Mouse (Mus musculus): ENCODE results near the gene Bicd2.
"Not testable (repeated sequence)": the region's sequence is repeated elsewhere in the genome, so short reads cannot be mapped to it uniquely, and the experiment has no call there.

The Bicd2 gene

DNA sequence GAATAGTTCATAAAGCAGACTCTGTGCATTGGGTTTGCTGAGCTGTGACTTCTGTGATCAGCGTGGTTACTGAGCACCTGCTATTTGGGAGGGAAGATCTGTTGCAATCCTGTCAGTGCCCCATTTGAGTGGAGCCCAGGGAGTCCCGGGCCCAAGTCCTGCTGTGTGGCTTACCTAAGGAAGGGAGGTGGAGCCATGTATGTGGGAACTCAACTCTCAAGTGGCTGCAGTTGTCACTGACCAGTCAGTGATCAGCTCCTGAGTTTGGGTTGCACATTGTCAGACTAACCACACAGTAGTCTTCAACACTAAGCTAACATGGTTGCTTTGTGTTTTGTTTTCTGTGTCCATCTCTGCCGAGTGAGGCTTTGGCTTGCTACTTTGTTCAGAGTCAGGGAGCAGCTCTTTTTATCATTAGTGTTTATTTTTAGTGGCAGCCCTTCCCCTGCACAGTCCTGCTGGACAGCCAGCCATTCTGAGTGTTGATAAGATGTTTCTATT is 19.6 kb downstream of the Bicd2 start:
- no peak for DNase-seq (ENCODE audit: low read depth, low spot score)

DNA sequence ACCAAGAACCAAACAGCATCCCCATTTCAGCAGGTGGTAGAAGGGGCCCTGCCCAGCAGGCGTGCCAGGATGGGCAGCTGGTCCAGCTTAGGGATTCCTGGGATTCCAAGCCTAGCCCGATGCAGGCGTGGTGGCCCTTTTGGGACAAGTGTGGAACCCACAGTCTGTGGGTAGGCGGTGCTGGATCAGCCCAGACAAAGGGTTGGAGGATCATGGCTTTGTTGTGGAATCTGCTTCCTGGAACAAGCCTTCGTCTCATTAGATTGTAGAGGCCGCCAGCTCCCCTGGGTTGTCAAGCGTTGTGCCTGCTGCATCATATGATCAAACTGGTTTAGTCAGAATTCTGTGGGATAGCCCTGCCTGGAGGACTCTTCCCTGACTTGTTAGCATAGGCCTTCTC is 21.0 kb downstream of the Bicd2 start:
- no peak for DNase-seq (ENCODE audit: low read depth, low spot score)

DNA sequence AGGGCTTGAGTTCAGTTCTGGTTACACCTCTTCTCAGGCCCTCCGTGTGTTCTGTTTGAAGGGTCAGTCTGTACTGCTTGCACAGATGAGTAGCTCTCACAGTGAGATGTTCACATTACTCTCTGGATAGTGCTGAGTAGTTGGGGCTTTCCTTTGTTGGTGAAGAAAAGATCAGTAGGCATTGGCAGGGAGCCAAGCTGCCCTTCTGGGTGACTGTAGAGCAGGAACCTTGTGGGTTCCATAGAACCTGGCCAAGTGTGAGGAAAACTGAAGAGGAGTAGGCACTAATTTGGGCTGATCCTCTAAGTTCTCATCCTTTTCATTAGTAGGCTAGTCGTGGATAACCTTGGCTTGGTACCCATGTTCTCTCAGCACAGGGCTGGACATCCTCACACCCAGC is 21.4 kb downstream of the Bicd2 start:
- DNase-seq (ENCODE audit: low read depth, low spot score), result no peak

DNA sequence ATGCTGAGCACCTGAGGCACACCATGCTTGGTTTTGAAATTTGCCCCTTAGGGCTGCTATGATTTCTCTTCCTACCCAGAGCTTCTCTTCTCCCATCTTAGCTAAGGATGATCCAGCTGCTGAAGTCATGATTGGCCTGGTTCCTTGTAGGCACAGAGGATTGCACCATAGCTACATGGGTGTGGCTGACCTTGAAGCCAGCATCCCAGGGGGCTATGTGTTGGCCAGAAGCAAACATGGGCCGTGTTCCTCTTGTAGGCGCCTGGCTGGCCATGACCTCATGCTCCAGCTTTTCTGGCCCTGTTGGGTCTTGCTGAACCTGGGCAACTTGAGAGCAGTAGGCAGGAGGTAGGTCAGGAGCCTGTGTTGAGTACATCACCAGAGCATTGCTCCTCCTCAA is 23.3 kb downstream of the Bicd2 start:
- no peak for DNase-seq (ENCODE audit: low read depth, low spot score)

DNA sequence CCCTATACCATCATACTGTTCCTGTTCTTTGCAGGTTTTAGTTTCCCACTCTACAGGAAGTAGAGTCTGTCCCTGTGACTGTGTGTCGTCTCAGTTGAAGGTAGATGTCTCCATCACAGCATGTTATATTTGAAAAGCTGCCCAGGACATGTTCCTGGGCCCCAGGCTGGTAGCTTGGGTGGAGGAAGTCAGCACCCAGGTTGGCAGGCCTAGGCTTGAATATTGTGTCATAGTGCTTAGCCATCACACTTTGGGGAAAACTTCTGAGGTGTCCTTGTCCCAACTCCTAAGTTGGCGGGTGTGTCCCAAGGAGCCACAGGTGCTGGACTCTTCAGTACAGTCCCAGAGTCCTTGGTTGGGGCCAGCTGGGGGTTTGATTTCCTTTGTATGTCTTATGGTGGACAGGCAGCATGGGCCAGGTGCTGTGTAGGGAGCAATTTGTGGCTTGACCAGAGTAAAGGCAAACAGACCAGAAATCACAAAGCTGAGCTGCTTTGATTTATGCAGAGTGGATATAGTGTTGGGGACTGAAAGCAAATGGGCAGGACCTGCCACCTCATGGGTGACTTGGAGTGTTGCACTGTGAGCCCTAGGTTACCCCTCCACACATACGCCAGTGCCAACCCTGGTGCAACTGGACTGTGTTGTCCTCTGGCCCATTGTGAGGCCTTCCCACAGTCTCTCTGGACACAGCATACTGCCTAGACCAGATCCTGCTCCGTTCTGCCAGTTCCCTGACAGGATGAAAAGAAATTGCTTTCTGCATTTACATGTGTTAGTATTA is 26.5 kb downstream of the Bicd2 start:
- DNase-seq (ENCODE audit: low read depth, low spot score), result no peak

DNA sequence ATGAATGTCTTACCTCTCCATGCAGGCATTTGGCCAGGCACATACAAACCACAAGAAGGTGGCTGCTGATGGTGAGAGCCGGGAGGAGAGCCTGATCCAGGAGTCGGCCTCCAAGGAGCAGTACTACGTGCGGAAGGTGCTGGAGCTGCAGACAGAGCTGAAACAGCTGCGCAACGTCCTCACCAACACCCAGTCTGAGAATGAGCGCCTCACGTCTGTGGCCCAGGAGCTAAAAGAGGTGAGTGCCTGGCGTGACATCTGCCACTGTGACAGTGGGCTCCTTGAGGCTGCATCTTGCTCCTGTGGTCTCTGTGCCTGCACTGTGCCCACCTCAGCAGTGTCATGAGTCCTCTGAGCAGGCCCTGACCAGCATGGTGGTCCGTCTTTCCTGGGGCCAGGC is 28.0 kb downstream of the Bicd2 start:
- no peak for DNase-seq (ENCODE audit: low read depth, low spot score)

DNA sequence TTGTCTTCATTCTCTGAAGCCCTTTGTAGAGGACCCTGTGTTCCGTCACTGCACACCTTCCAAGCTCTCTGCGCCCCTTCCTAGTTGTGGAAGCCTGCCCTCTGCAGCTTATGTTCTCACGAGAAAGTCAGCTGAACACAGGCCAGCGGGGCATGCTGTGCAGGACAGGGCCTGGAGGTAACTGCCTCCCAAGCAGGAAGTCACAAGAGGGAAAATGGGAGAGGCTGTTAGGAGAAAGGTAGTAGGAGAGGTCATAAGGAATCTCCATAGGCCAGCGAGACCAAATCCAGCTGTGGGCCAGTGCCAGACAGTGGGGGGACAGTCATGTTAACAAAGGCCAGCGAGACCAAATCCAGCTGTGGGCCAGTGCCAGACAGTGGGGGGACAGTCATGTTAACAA is 28.8 kb downstream of the Bicd2 start:
- not testable (repeated sequence) for DNase-seq (ENCODE audit: low read depth, low spot score)

DNA sequence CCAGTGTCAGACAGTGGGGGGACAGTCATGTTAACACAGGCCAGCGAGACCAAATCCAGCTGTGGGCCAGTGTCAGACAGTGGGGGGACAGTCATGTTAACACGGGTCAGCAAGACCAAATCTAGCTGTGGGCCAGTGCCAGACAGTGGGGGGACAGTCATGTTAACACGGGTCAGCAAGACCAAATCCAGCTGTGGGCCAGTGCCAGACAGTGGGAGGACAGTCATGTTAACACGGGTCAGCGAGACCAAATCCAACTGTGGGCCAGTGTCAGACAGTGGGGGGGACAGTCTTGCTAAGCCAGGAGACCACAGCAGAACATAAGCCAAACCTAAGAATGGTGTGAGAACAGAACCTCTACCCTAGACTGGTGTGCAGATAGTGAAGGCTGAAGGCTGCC is 29.5 kb downstream of the Bicd2 start:
- not testable (repeated sequence) for DNase-seq (ENCODE audit: low read depth, low spot score)

DNA sequence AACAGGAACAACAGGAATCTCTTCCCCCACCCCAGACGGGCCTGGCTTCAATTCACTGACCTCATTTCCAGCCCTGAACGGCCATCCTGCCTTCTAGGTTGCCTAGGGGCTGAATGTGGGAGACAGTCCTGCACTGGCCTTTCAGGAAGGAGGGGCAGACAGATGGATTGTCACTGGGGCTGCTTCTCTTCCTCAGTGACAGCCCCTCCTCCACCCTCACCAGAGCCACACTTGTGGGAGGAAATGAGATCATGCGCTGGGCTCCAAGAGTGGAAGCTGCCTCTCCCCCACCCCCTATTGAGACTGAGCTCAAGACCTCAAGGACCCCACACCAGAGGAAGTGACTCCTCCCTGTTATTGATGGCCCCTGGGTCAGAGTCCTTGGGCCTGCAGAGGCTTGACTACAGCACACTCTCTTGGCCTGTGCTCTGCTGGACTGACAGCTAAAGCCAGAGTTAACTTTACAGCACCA is 30.1 kb downstream of the Bicd2 start:
- peak; percentile 83 for DNase-seq (ENCODE audit: low read depth, low spot score)

DNA sequence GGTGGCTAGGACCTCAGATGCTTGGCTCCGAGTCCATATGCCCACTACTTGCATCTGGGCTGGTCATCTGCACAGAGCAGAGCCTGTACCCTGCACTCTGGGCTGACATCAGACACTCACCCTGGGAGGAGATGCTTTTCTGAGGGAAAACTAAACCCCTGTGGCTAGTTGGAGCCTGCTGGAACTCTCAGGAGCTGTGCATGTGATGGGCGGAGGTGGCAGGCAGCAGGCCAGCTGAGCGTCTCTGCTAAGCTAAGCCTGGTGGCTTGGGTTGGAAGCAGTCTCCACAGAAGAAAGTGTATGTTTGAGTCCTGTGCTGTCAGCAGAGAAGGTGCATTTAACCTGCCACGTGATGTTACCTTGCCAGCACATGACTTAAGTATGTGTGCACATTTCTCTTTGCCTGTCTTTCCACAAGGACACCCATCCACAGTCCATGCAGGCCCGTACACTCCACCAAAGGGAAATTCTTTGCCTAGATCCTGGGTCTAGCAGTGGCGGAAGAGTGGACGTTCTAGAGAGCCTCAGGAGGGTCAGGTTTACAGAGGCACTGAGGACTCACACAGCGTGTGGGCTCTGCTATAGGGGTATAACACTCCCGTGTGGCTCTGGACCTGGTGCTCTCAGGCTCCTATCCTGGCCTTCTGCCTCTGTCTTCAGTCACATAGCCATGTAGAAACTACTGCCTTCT is 31.1 kb downstream of the Bicd2 start:
- DNase-seq (ENCODE audit: low read depth, low spot score), result peak; percentile 87

DNA sequence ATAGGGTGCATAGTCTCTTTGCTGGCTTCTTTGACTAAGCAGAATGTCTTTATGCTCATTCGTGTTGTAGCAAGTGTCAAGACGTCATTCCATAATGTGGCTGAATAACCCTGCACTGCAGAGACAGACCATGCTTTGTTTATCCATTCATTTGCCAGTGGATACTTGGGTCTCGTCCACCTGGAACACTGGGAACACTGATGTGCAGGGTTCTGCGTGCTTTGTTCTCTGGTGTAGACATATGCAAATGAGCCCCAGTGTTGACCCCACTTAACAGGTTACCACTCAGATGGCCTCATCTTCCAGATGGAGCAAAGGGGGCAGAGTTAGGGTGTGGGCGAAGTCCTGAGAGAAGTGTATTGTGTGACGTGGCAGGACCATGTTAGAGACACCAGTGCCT is 32.9 kb downstream of the Bicd2 start:
- peak; percentile 33 for DNase-seq (ENCODE audit: low read depth, low spot score)

DNA sequence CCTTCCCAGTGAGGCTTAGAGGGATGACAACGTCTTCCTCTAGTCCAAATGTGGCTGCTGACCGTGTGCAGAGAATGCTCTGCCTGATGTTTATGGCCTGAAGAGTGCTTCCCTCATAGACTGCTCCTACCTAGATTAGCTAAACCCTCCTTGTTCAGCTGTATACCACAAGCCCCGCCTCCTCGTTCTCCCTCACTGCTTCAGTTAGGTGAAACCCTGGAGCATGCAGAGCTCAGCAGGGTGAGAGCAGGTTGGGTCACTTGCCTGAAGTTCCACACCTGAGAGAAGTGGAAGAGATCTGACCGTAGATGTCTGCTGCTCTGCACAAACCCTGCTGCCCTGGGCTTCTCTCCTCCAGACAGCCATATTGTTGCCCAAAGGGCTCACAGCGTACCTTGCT is 33.3 kb downstream of the Bicd2 start:
- DNase-seq (ENCODE audit: low read depth, low spot score), result no peak

DNA sequence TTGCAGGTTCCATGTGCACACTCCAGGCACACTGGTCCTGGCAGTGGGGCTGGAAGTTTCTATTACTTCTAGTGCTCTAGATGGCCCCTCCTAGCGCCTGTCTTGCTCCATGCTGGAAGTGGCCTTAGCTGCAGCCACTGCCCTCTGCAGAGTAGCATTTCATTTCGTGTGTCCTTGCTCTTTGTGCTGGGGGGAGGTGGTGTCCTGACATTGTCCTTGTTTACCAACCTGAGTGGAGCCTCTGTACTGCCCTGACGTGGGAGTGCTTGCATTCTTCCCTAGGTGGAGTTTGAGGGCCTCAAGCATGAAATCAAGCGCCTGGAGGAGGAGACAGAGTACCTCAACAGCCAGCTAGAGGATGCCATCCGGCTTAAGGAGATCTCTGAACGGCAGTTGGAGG is 36.2 kb downstream of the Bicd2 start:
- no peak for DNase-seq (ENCODE audit: low read depth, low spot score)

DNA sequence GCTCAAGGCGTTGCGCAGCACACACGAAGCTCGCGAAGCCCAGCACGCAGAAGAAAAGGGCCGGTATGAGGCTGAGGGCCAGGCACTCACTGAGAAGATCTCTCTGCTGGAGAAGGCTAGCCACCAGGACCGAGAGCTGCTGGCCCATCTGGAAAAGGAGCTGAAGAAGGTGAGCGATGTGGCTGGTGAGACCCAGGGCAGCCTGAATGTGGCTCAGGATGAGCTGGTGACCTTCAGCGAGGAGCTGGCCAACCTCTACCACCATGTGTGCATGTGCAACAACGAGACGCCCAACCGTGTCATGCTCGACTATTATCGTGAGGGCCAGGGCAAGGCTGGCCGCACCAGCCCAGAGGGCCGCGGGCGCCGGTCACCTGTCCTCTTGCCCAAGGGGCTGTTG is 37.9 kb downstream of the Bicd2 start:
- no peak for DNase-seq (ENCODE audit: low read depth, low spot score)

DNA sequence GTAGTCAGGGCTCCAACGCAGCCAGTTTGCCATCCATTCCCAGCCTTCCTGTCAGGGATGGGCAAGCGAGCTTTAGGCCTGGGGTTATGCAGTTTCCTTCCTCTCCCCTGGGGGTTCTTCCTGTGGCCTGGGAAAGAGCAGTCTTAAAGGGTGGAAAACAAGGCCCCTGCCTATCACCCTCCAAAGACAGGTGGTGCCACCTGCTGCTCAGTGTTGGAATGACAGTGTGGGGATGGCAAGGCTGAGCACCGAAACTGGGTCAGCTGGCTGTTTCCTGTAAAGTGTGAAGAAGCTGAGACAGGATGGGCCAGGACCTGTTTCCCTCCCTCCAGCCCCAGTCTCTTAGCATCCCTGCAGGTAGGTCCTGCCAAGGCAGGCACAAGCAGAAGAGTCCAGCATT is 39.8 kb downstream of the Bicd2 start:
- DNase-seq (ENCODE audit: low read depth, low spot score), result peak; percentile 90

DNA sequence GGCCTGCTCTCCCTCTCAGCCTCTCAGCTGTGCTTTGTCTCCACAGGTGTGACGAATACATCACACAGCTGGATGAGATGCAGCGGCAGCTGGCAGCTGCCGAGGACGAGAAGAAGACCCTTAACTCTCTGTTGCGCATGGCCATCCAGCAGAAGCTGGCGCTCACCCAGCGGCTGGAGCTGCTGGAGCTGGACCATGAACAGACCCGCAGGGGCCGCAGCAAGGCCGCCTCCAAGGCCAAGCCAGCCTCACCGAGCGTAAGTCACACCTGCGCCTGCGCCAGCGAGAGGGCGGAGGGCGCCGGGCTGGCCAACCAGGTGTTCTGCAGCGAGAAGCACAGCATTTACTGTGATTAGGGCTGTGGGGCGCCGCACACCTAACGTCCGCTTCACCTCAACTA is 41.6 kb downstream of the Bicd2 start:
- no peak for DNase-seq (ENCODE audit: low read depth, low spot score)

DNA sequence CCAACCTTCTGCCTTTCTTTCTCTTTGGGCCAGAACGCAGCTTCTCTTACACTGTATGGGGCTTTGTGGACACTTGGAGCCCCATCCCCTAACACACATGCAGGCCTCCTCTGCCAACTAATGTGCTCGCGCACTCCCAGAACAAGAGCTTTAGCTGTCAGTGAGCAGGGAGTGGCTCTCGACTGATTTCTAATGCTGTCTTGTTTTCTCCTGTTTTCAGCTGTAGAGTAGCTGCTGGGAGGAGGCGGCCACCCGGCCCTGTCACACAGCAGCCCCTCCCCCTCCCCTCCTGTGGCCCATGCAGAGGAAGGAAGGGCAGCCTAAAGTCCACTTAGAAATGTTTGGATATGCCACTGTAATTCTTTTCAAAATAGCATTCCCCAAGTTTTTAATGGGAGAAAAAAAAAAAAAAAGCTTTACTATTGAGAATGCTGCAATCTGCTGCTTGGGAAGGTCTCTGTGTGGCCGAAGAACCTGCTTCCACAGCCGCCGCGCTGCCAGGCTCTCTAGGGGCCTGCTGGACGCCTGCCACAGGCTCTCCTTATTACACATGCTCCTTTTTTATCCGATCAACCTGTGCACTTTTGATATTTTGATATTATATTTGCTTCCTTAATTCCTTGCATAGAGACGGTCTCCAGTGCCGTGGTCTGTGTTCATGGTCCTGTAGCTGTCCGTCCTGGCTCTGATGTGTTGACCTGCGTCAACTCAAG is 43.5 kb downstream of the Bicd2 start:
- DNase-seq (ENCODE audit: low read depth, low spot score), result peak; percentile 64

DNA sequence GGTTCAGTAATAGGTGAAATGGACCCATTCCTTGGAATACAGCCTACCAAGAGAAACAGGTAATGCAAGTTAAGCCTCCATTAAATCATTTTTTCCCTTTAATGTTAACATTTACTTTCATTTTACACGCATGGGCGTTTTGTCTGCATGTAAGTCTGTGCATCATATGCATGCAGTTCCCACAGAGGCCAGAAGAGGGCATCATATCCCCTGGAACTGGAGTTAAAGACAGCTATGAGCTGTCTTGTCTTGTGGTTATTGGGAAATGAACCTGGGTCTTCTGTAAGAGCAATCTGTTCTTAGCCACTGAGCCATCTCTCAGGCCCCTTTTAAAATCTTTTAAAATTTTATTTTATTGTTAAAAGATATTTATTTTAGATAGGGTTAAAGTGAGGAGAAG is 50.0 kb downstream of the Bicd2 start:
- no peak for DNase-seq (ENCODE audit: low read depth, low spot score)

DNA sequence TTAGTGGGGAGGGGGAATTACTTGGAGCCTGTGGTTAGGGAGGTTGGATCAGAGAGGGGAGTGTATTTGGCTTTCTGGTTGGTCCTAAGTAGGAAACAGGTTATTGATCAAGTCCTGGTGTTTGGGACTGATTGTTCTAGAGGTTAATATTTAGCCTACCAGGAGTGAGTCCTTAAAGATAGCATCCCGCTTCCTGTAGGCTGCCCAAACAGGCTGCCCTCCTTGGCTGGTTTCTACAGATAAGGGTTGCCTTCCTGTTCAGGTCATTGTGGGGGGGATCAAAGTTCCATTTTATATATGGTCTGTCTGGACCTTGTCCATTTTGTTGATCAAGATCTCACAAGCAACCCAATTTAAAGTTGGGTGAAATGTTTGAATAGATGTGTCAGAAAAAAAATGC is 52.2 kb downstream of the Bicd2 start:
- DNase-seq (ENCODE audit: low read depth, low spot score), result no peak

DNA sequence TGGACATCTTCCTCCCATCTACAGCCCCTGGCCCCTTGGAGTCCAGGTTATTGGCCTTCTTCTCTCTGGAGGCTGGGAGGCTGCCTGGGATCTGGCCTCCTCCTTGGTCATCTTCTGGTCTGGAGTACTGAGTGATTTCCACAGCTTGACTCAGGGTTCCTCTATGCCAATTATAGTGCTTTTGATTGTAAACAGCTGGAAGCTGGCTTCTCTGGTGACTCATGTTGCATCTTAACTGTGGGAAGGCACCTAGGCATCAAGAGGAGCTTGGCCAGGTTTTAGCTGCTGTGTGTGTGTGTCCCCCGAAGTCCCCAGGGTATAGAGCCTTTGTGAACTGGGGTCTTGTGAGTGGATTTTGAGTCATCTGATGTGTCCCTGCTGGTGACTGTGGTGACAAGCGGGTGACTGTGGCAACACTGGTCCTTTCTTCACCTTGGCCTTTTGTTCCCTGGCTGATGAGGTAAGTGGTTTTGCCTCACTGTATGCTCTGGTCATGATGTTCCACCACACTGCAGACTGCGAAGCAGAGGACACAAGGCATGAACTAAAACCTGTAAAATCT is 53.6 kb downstream of the Bicd2 start:
- no peak for DNase-seq (ENCODE audit: low read depth, low spot score)

DNA sequence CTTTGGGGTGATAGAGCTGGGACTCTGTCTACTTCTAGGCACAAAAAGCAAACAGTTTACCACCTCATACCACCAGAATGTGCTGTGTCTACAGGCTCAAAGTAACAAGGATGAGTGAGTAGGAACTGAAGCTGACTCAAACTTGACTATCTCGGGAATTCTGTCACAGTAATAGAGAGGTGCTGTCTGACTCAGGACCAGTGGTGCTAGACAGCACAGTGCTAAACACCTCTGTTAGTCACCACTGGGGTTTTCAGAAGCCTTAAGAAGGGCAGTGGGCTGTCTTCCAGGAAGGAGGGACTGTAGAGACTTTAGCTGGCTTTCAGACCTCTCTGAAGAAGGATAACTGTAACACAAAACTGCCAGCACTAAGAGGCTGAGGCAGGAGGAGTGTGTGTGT is 55.4 kb downstream of the Bicd2 start:
- peak; percentile 54 for DNase-seq (ENCODE audit: low read depth, low spot score)

DNA sequence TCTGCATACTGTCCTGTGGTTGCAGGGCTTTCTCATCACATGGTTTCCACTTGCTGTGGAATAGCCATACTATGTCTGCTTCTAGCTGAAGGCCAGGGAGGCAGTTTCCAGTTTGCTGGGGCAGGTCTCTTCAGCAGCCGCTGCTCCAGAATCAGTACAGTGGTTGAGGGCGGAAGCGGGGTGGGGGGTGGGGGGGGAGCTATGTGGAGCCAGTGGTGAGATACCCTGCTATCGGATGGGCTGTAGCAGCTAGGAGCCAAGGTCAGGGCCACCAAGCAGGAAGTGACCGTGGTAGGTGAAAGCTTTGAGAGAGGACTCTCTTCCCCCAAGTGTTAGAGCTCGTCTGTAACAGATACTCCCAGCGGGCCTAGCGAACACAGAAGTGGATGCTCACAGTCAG is 56.8 kb downstream of the Bicd2 start:
- no peak for DNase-seq (ENCODE audit: low read depth, low spot score)

Measured in brain, adult 2 months (tissue).